Mouse (Mus musculus) effector memory CD4-positive, alpha-beta T cell, adult 5 months (primary cell): Measurements from ENCODE around the gene Gzmd. TPM values are rescaled to one million over a fixed set of nuclear protein-coding genes. Genes with fewer than 3 reads are reported as not detected.

Source experiments
- polyA plus RNA-seq: library from polyadenylated mRNA; unstranded; fragments of 100-300 nt; shearing (Covaris generic); gene quantifications from one replicate; pipeline ENCODE4 v1.2.1, GENCODE M21; 2017

Gzmd gene
- not detected for polyA plus RNA-seq

GRCm38 (mm10) chr14:56132508-56132907, at the start of gene Gzmd:
Gzmd (minus strand) TSS chr14:56132608.

DNA sequence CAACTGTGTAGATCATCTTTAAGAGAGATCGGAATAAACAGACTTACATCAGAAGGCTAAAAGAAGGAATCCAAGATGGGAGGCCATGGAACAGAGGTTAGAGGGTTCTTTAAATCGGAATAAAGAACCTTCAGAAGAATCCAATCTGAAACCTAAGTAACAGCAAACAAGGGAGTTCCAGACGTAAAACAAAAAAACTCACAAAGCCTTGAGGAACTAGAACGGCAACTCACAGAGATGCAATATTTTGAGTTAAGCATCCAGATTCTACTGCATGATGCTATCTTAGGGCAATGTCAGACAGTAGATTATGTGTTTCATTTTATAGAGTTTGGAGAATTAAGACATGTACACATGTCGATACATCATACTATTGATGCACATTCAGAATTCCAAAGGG, 42.1 kb upstream of the Gzmd start, which contains the start of gene Gzmn:
Gzmn (minus strand) TSS at position 101 of the 400 bp plus-strand sequence.

DNA sequence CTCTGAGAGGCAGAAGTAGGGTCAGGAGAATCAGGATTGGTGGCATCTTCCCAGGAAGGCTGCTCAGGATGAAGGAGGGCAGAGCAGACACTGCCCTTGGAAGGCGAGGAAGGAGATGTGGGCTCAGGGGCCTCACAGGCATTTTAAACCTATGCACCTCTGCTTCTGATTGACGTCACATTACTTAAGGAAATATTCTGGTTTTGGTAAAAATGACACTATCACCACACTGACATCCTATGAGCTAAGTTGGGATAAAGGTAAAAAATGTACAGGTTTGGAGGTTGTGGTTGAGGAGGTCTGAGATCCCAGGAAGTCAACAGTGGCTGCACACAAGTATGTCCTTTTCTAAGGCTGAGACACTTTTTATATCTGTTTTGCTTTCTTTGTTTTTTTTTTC, 27.1 kb upstream of the Gzmd start, which contains the start of gene Gzmg:
Gzmg (minus strand) TSS at position 101 of the 400 bp plus-strand sequence.

GRCm38 (mm10) chr14:56120525-56120924, 11.9 kb downstream of the Gzmd start, which contains the start of gene Gzme:
Gzme (minus strand) TSS chr14:56120625.

DNA sequence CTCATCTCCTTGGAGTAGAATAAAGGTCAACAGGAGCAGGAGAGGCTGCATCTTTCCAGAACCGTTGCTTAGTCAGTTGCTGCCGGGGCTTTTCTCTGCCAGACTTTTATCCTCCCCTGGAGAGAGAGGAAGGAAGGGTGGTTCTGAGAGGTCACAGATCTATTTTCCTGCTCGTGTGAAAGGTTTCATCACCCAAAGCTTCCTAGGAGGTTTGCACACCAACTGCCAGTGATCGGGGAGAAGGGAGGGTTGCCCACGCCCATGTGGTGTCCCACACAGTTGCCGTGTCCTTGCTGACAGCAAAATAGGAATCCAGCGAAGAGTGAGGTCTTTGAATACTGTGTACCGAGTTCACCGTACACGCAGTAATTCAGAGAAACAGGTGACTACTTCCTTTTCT, 30.0 kb downstream of the Gzmd start, which contains the start of gene Ctsg:
Ctsg (minus strand) TSS at position 189 of the 400 bp plus-strand sequence.

GRCm38 (mm10) chr14:56085167-56085566, 47.2 kb downstream of the Gzmd start, which contains the start of gene Mcpt8:
Mcpt8 (minus strand) TSS chr14:56085273.

Other genes with a start within 250 kb of the Gzmd start
- 0.10 TPM for gene Cbln3, start 248.2 kb downstream of the Gzmd start, polyA plus RNA-seq
- gene Khnyn, start 247.7 kb downstream of the Gzmd start, polyA plus RNA-seq: 89.2 TPM
- 29.4 TPM for gene Sdr39u1, start 232.3 kb downstream of the Gzmd start, polyA plus RNA-seq
- gene Cma1, start 187.9 kb downstream of the Gzmd start, polyA plus RNA-seq: not detected
- gene Cma2, start 181.6 kb downstream of the Gzmd start, polyA plus RNA-seq: not detected
- not detected for gene Mcpt1, start 114.6 kb downstream of the Gzmd start, polyA plus RNA-seq
- not detected for gene Mcpt9, start 102.1 kb downstream of the Gzmd start, polyA plus RNA-seq
- not detected for gene Mcpt2, start 90.6 kb downstream of the Gzmd start, polyA plus RNA-seq
- gene Mcpt4, start 70.3 kb downstream of the Gzmd start, polyA plus RNA-seq: not detected
- not detected for gene Mcpt8, start 47.3 kb downstream of the Gzmd start, polyA plus RNA-seq
- not detected for gene Ctsg, start 30.0 kb downstream of the Gzmd start, polyA plus RNA-seq
- gene Gzme, start 12.0 kb downstream of the Gzmd start, polyA plus RNA-seq: not detected
- not detected for gene Gzmg, start 27.0 kb upstream of the Gzmd start, polyA plus RNA-seq
- not detected for gene Gzmn, start 42.0 kb upstream of the Gzmd start, polyA plus RNA-seq
- gene Gzmf, start 78.8 kb upstream of the Gzmd start, polyA plus RNA-seq: not detected
- gene Gzmc, start 102.0 kb upstream of the Gzmd start, polyA plus RNA-seq: 1.1 TPM
- gene Gzmb, start 129.7 kb upstream of the Gzmd start, polyA plus RNA-seq: 14.5 TPM
- gene Atp12a, start 232.5 kb upstream of the Gzmd start, polyA plus RNA-seq: not detected